Mouse (Mus musculus) cerebellum, adult 11-12 months (tissue): Measurements from ENCODE around the gene Ppm1h.

Experiments used
- DNase-seq: peaks from one replicate; pipeline ENCODE4 v3.0.0; 2022

The Ppm1h gene

GRCm38 (mm10) chr10:122704901-122705300, 26.3 kb downstream of the Ppm1h start:
- no peak for DNase-seq

GRCm38 (mm10) chr10:122705457-122705856, 26.9 kb downstream of the Ppm1h start:
- DNase-seq = peak; percentile 2

GRCm38 (mm10) chr10:122711381-122711811, 32.8 kb downstream of the Ppm1h start:
- DNase-seq = no peak

- no peak for DNase-seq
Measured at GRCm38 (mm10) chr10:122712307-122712706, 33.7 kb downstream of the Ppm1h start.

GRCm38 (mm10) chr10:122715856-122716255, 37.3 kb downstream of the Ppm1h start:
- peak; percentile 68 for DNase-seq

- DNase-seq = no peak
Measured at GRCm38 (mm10) chr10:122716286-122716685, 37.7 kb downstream of the Ppm1h start.

- DNase-seq = no peak
Measured at GRCm38 (mm10) chr10:122716739-122717474, 38.3 kb downstream of the Ppm1h start.

GRCm38 (mm10) chr10:122717754-122718415, 39.3 kb downstream of the Ppm1h start:
- peak; percentile 57 for DNase-seq

GRCm38 (mm10) chr10:122718951-122719350, 40.4 kb downstream of the Ppm1h start:
- DNase-seq = no peak

GRCm38 (mm10) chr10:122722111-122722510, 43.5 kb downstream of the Ppm1h start:
- DNase-seq = no peak

- DNase-seq = no peak
Measured at GRCm38 (mm10) chr10:122724692-122725091, 46.1 kb downstream of the Ppm1h start.

GRCm38 (mm10) chr10:122727228-122727627, 48.7 kb downstream of the Ppm1h start:
- no peak for DNase-seq

GRCm38 (mm10) chr10:122728172-122728571, 49.6 kb downstream of the Ppm1h start:
- no peak for DNase-seq

GRCm38 (mm10) chr10:122732146-122732545, 53.6 kb downstream of the Ppm1h start:
- no peak for DNase-seq

GRCm38 (mm10) chr10:122734521-122734920, 56.0 kb downstream of the Ppm1h start:
- no peak for DNase-seq

- no peak for DNase-seq
Measured at GRCm38 (mm10) chr10:122735284-122735784, 56.8 kb downstream of the Ppm1h start.

GRCm38 (mm10) chr10:122736835-122737234, 58.3 kb downstream of the Ppm1h start:
- DNase-seq = no peak

GRCm38 (mm10) chr10:122738526-122738925, 60.0 kb downstream of the Ppm1h start:
- no peak for DNase-seq

GRCm38 (mm10) chr10:122739037-122739436, 60.5 kb downstream of the Ppm1h start:
- DNase-seq = no peak

GRCm38 (mm10) chr10:122740117-122740516, 61.6 kb downstream of the Ppm1h start:
- no peak for DNase-seq

GRCm38 (mm10) chr10:122741191-122741590, 62.6 kb downstream of the Ppm1h start:
- no peak for DNase-seq

GRCm38 (mm10) chr10:122742136-122742535, 63.6 kb downstream of the Ppm1h start:
- no peak for DNase-seq

GRCm38 (mm10) chr10:122743361-122743760, 64.8 kb downstream of the Ppm1h start:
- DNase-seq = no peak

- no peak for DNase-seq
Measured at GRCm38 (mm10) chr10:122744970-122745369, 66.4 kb downstream of the Ppm1h start.
